Mouse (Mus musculus): ENCODE measurements around the gene Stag1.

Stag1 gene

GRCm38 (mm10) chr9:100597546-100597945 lies at the start of gene Stag1:
Gene Stag1, plus strand, starts transcription at chr9:100597798.
- DNase-seq (ENCODE audit: extremely low spot score, low read depth, low spot score), result no peak

- DNase-seq (ENCODE audit: extremely low spot score, low read depth, low spot score), result no peak
These were observed 49.3 kb upstream of the Stag1 start for GRCm38 (mm10) chr9:100548313-100548712.

- DNase-seq (ENCODE audit: extremely low spot score, low read depth, low spot score), result no peak
These were observed 41.9 kb upstream of the Stag1 start for GRCm38 (mm10) chr9:100555686-100556085.

- DNase-seq (ENCODE audit: extremely low spot score, low read depth, low spot score), result no peak
These were observed 39.5 kb upstream of the Stag1 start for GRCm38 (mm10) chr9:100558023-100558573.

- no peak for DNase-seq (ENCODE audit: extremely low spot score, low read depth, low spot score)
These were observed 38.6 kb upstream of the Stag1 start for GRCm38 (mm10) chr9:100558991-100559390.

GRCm38 (mm10) chr9:100560251-100560890 lies 37.2 kb upstream of the Stag1 start:
- DNase-seq (ENCODE audit: extremely low spot score, low read depth, low spot score), result no peak

- DNase-seq (ENCODE audit: extremely low spot score, low read depth, low spot score), result no peak
These were observed 27.6 kb upstream of the Stag1 start for GRCm38 (mm10) chr9:100569798-100570625.

GRCm38 (mm10) chr9:100570626-100571233 lies 26.9 kb upstream of the Stag1 start, which contains the start of gene Slc35g2:
Gene Slc35g2, minus strand, starts transcription at chr9:100571090.
- DNase-seq (ENCODE audit: extremely low spot score, low read depth, low spot score), result no peak

- DNase-seq (ENCODE audit: extremely low spot score, low read depth, low spot score), result no peak
These were observed 26.1 kb upstream of the Stag1 start for GRCm38 (mm10) chr9:100571511-100571910.

- no peak for DNase-seq (ENCODE audit: extremely low spot score, low read depth, low spot score)
These were observed 24.3 kb upstream of the Stag1 start for GRCm38 (mm10) chr9:100573300-100573699.

- DNase-seq (ENCODE audit: extremely low spot score, low read depth, low spot score), result no peak
These were observed 23.7 kb upstream of the Stag1 start for GRCm38 (mm10) chr9:100573942-100574341.

- no peak for DNase-seq (ENCODE audit: extremely low spot score, low read depth, low spot score)
These were observed 17.3 kb upstream of the Stag1 start for GRCm38 (mm10) chr9:100580196-100580740.

- no peak for DNase-seq (ENCODE audit: extremely low spot score, low read depth, low spot score)
These were observed 15.8 kb upstream of the Stag1 start for GRCm38 (mm10) chr9:100581543-100582492.

GRCm38 (mm10) chr9:100582883-100583575 lies 14.6 kb upstream of the Stag1 start:
- DNase-seq (ENCODE audit: extremely low spot score, low read depth, low spot score), result no peak

GRCm38 (mm10) chr9:100584031-100584430 lies 13.6 kb upstream of the Stag1 start:
- DNase-seq (ENCODE audit: extremely low spot score, low read depth, low spot score), result no peak

- no peak for DNase-seq (ENCODE audit: extremely low spot score, low read depth, low spot score)
These were observed 7.1 kb upstream of the Stag1 start for GRCm38 (mm10) chr9:100590462-100590861.

- no peak for DNase-seq (ENCODE audit: extremely low spot score, low read depth, low spot score)
These were observed 1.3 kb upstream of the Stag1 start for GRCm38 (mm10) chr9:100596317-100596716.

GRCm38 (mm10) chr9:100599761-100600328 lies 2.2 kb downstream of the Stag1 start:
- no peak for DNase-seq (ENCODE audit: extremely low spot score, low read depth, low spot score)

GRCm38 (mm10) chr9:100602130-100602529 lies 4.5 kb downstream of the Stag1 start:
- no peak for DNase-seq (ENCODE audit: extremely low spot score, low read depth, low spot score)

Data from hindlimb bud, embryonic 11.5 days (tissue).